In genomic region chr4:88845334-88845733, GRCm38 (mm10) we compare ENCODE assay signal across 20 mouse cellular contexts. TPM values are rescaled to one million over a fixed set of nuclear protein-coding genes. Genes with fewer than 3 reads are reported as not detected.
A peak's percentile ranks its signal among the peaks of the same experiment; 100 is the strongest.
DNase-seq lines count a peak whose midpoint lies in the region; ATAC-seq and TF ChIP-seq lines count a peak whose summit lies in the region.
"Had no signal": no experiment of that assay in that cellular context is flagged by ENCODE, and none has a peak within 500 bp of the region (broad histone marks: within the 10 kb centered on the region; RNA-seq: fewer than 3 reads in every experiment).

No protein-coding gene starts in this region.

- WGBS in lung, postnatal 0 days: 50% methylated on average over 2 of the region's 2 CpGs
- 35% methylated on average over 2 of the region's 2 CpGs for WGBS in lung, adult 2 months

- no peak overlapping the region for H3K27ac ChIP-seq in gastrocnemius, adult 2 months
- no peak overlapping the region for H3K27ac ChIP-seq in lung, postnatal 0 days (ENCODE audit: low read length)
- H3K27ac ChIP-seq: hindbrain, embryonic 14.5 days; liver, embryonic 15.5 days had no signal

- no peaks in the 10 kb centered on the region for H3K4me1 ChIP-seq in lung, postnatal 0 days (ENCODE audit: insufficient read depth, low read depth, low read length)
- H3K4me1 ChIP-seq in lung, adult 2 months (ENCODE audit: control insufficient read depth, insufficient read depth, low read length): no peaks in the 10 kb centered on the region
- H3K4me1 ChIP-seq: liver, embryonic 15.5 days had no signal

- H3K27me3 ChIP-seq in lung, postnatal 0 days (replicated peaks; ENCODE audit: insufficient read depth, low read length): no peaks in the 10 kb centered on the region
- H3K27me3 ChIP-seq in Patski: peaks cover 9% of the 10 kb centered on the region
- H3K27me3 ChIP-seq in splenic B cell, adult 2 months (ENCODE audit: control insufficient read depth, insufficient read depth, low read length, poor library complexity, severe bottlenecking): no peaks in the 10 kb centered on the region
- H3K27me3 ChIP-seq: liver, embryonic 15.5 days had no signal

- no peaks in the 10 kb centered on the region for H3K9me3 ChIP-seq in lung, postnatal 0 days (ENCODE audit: low read length)
- H3K9me3 ChIP-seq: liver, embryonic 15.5 days had no signal

- POLR2A ChIA-PET in Patski (lab: Charles Lee): no interaction called here

- no peak for TF ChIP-seq POLR2A in lung, adult 2 months (IDR thresholded peaks at IDR 0.05; ENCODE audit: borderline replicate concordance, extremely low read depth, low read depth, low read length)

- no peak overlapping the region for H3K9ac ChIP-seq in lung, postnatal 0 days (replicated peaks; ENCODE audit: low read depth)
- H3K9ac ChIP-seq: hindbrain, embryonic 14.5 days; liver, embryonic 15.5 days had no signal

- no peak for TF ChIP-seq EP300 in lung, postnatal 0 days (IDR thresholded peaks at IDR 0.05)

- peak; percentile 11; the same call in 1 of the 2 replicates for TF ChIP-seq CTCF in gastrocnemius, adult 2 months (IDR thresholded peaks at IDR 0.05)
- peak; percentile 28; the same call in 1 of the 2 replicates for TF ChIP-seq CTCF in lung, postnatal 0 days (IDR thresholded peaks at IDR 0.05)
- TF ChIP-seq CTCF in lung, adult 2 months (IDR thresholded peaks at IDR 0.05; ENCODE audit: insufficient read depth, low read length): no peak
- TF ChIP-seq CTCF in Patski (IDR thresholded peaks at IDR 0.05): peak; percentile 40

- no peaks in the 10 kb centered on the region for H3K36me3 ChIP-seq in lung, postnatal 0 days (ENCODE audit: insufficient read depth, low read length)
- no peaks in the 10 kb centered on the region for H3K36me3 ChIP-seq in splenic B cell, adult 2 months (ENCODE audit: control insufficient read depth, insufficient read depth, low read length, poor library complexity, severe bottlenecking)
- H3K36me3 ChIP-seq: liver, embryonic 15.5 days had no signal

- no peak overlapping the region for H3K4me3 ChIP-seq in gastrocnemius, adult 2 months
- H3K4me3 ChIP-seq in lung, postnatal 0 days (ENCODE audit: low read depth, low read length): no peak overlapping the region
- no peak overlapping the region for H3K4me3 ChIP-seq in lung, adult 2 months (replicated peaks; ENCODE audit: extremely low read depth, low read depth, low read length)
- H3K4me3 ChIP-seq: liver, embryonic 15.5 days; myocyte had no signal

- in situ Hi-C loops in Patski (cut with MboI; ENCODE audit: low pct_unique_long_range_greater_than_20kb): loop anchor here (25.0 kb wide), 4 partner anchors 683 to 1733 kb away; partner anchors contain the start of gene Dmrta1

- intact Hi-C loops in gastrocnemius, adult 2 months (cut with DNase I): no loop called here
- intact Hi-C loops in gastrocnemius, postnatal 14 days (cut with DNase I; ENCODE audit: low total_unique reads): no loop called here

- DNase-seq in gastrocnemius, adult 2 months: no peak
- no peak for DNase-seq in gastrocnemius, postnatal 14 days
- DNase-seq in lung, postnatal 0 days (ENCODE audit: low spot score): no peak
- no peak for DNase-seq in lung, adult 2 months
- DNase-seq in Patski (ENCODE audit: low read depth, low spot score): no peak
- peak; percentile 37 for DNase-seq in splenic B cell, adult 2 months (ENCODE audit: low read depth, low spot score)
- no peak for DNase-seq in testis, postnatal 10 days (ENCODE audit: low spot score)
- DNase-seq: adrenal gland, adult 8-10 months; cerebellum, adult 9-10 months; kidney, adult 9 months had no signal

- CTCF ChIA-PET in Patski (lab: Charles Lee): no interaction called here

- H3K4me2 ChIP-seq in lung, postnatal 0 days (replicated peaks; ENCODE audit: low read depth, low read length): no peak overlapping the region
- H3K4me2 ChIP-seq: hindbrain, embryonic 14.5 days; liver, embryonic 15.5 days; midbrain, embryonic 11.5 days had no signal

- no peak for ATAC-seq in lung, postnatal 0 days
- ATAC-seq in Patski: no peak
- ATAC-seq in megakaryocyte-erythroid progenitor cell, adult 5-6 weeks (replicated peaks; ENCODE audit: low FRiP score, low TSS enrichment, poor library complexity, severe bottlenecking): no peak

RNA-seq across cellular contexts. Expression of gene Ifna4, which starts 3.7 kb away (rescaled TPM):
- not detected for total RNA-seq in gastrocnemius, adult 2 months (2021)
- not detected for total RNA-seq in gastrocnemius, postnatal 14 days (2021)
- not detected in 2 replicates for polyA plus RNA-seq in lung, postnatal 0 days (2015; fragmentation: Nextera tagmentation; extraction: Ambion mirVana)
- not detected in 2 replicates for polyA plus RNA-seq in lung, adult 2 months (2012; rRNA removed)
- polyA plus RNA-seq in Patski (2021): not detected
- total RNA-seq in megakaryocyte-erythroid progenitor cell, adult 5-6 weeks (2014; fragmentation: Nextera tagmentation): not detected in 2 replicates
- not detected in 2 replicates for total RNA-seq in megakaryocyte-erythroid progenitor cell, adult 5-6 weeks (2017)
- total RNA-seq: adrenal gland, adult 8-10 months; granulocyte monocyte progenitor cell, adult 5-6 weeks; left cerebral cortex, adult 18-20 months had no signal
- polyA plus RNA-seq: heart, embryonic 16.5 days; hindbrain, embryonic 14.5 days; large intestine, adult 2 months; limb, embryonic 11.5 days; liver, embryonic 15.5 days; midbrain, embryonic 11.5 days; myocyte had no signal

RNA-seq across cellular contexts. Expression of gene Ifna1, which starts 4.6 kb away (rescaled TPM):
- total RNA-seq in gastrocnemius, adult 2 months (2021): not detected
- total RNA-seq in gastrocnemius, postnatal 14 days (2021): not detected
- not detected in 2 replicates for polyA plus RNA-seq in lung, postnatal 0 days (2015; fragmentation: Nextera tagmentation; extraction: Ambion mirVana)
- not detected in 2 replicates for polyA plus RNA-seq in lung, adult 2 months (2012; rRNA removed)
- polyA plus RNA-seq in Patski (2021): not detected
- total RNA-seq in megakaryocyte-erythroid progenitor cell, adult 5-6 weeks (2014; fragmentation: Nextera tagmentation): not detected in 2 replicates
- not detected in 2 replicates for total RNA-seq in megakaryocyte-erythroid progenitor cell, adult 5-6 weeks (2017)
- total RNA-seq: adrenal gland, adult 8-10 months; granulocyte monocyte progenitor cell, adult 5-6 weeks; left cerebral cortex, adult 18-20 months had no signal
- polyA plus RNA-seq: heart, embryonic 16.5 days; hindbrain, embryonic 14.5 days; large intestine, adult 2 months; limb, embryonic 11.5 days; liver, embryonic 15.5 days; midbrain, embryonic 11.5 days; myocyte had no signal

RNA-seq across cellular contexts. Expression of gene Ifna5, which starts 10.0 kb away (rescaled TPM):
- not detected for total RNA-seq in gastrocnemius, adult 2 months (2021)
- not detected for total RNA-seq in gastrocnemius, postnatal 14 days (2021)
- polyA plus RNA-seq in lung, postnatal 0 days (2015; fragmentation: Nextera tagmentation; extraction: Ambion mirVana): not detected in 2 replicates
- not detected in 2 replicates for polyA plus RNA-seq in lung, adult 2 months (2012; rRNA removed)
- polyA plus RNA-seq in Patski (2021): not detected
- total RNA-seq in megakaryocyte-erythroid progenitor cell, adult 5-6 weeks (2014; fragmentation: Nextera tagmentation): not detected in 2 replicates
- not detected in 2 replicates for total RNA-seq in megakaryocyte-erythroid progenitor cell, adult 5-6 weeks (2017)
- total RNA-seq: adrenal gland, adult 8-10 months; granulocyte monocyte progenitor cell, adult 5-6 weeks; left cerebral cortex, adult 18-20 months had no signal
- polyA plus RNA-seq: heart, embryonic 16.5 days; hindbrain, embryonic 14.5 days; large intestine, adult 2 months; limb, embryonic 11.5 days; liver, embryonic 15.5 days; midbrain, embryonic 11.5 days; myocyte had no signal

RNA-seq across cellular contexts. Expression of gene Ifna6, which starts 18.1 kb away (rescaled TPM):
- total RNA-seq in gastrocnemius, adult 2 months (2021): not detected
- total RNA-seq in gastrocnemius, postnatal 14 days (2021): not detected
- polyA plus RNA-seq in lung, postnatal 0 days (2015; fragmentation: Nextera tagmentation; extraction: Ambion mirVana): not detected in 2 replicates
- polyA plus RNA-seq in lung, adult 2 months (2012; rRNA removed): not detected in 2 replicates
- not detected for polyA plus RNA-seq in Patski (2021)
- total RNA-seq in megakaryocyte-erythroid progenitor cell, adult 5-6 weeks (2014; fragmentation: Nextera tagmentation): not detected in 2 replicates
- not detected in 2 replicates for total RNA-seq in megakaryocyte-erythroid progenitor cell, adult 5-6 weeks (2017)
- total RNA-seq: adrenal gland, adult 8-10 months; granulocyte monocyte progenitor cell, adult 5-6 weeks; left cerebral cortex, adult 18-20 months had no signal
- polyA plus RNA-seq: heart, embryonic 16.5 days; hindbrain, embryonic 14.5 days; large intestine, adult 2 months; limb, embryonic 11.5 days; liver, embryonic 15.5 days; midbrain, embryonic 11.5 days; myocyte had no signal

RNA-seq across cellular contexts. Expression of gene Ifna11, which starts 25.6 kb away (rescaled TPM):
- not detected for total RNA-seq in gastrocnemius, adult 2 months (2021)
- total RNA-seq in gastrocnemius, postnatal 14 days (2021): not detected
- not detected in 2 replicates for polyA plus RNA-seq in lung, postnatal 0 days (2015; fragmentation: Nextera tagmentation; extraction: Ambion mirVana)
- not detected in 2 replicates for polyA plus RNA-seq in lung, adult 2 months (2012; rRNA removed)
- not detected for polyA plus RNA-seq in Patski (2021)
- total RNA-seq in megakaryocyte-erythroid progenitor cell, adult 5-6 weeks (2014; fragmentation: Nextera tagmentation): not detected in 2 replicates
- total RNA-seq in megakaryocyte-erythroid progenitor cell, adult 5-6 weeks (2017): not detected in 2 replicates
- total RNA-seq: adrenal gland, adult 8-10 months; granulocyte monocyte progenitor cell, adult 5-6 weeks; left cerebral cortex, adult 18-20 months had no signal
- polyA plus RNA-seq: heart, embryonic 16.5 days; hindbrain, embryonic 14.5 days; large intestine, adult 2 months; limb, embryonic 11.5 days; liver, embryonic 15.5 days; midbrain, embryonic 11.5 days; myocyte had no signal
